Mouse (Mus musculus) layer of hippocampus, postnatal 14 days (tissue): Measurements from ENCODE around the gene Bst1. TPM values are rescaled to one million over a fixed set of nuclear protein-coding genes. Genes with fewer than 3 reads are reported as not detected.

Experiments used
- DNase-seq, 2 experiments: peaks; one replicate each; pipeline ENCODE4 v3.0.0; 2021 to 2022; ENCODE audit warnings: low spot score in 2 of 2, mixed read lengths in 1 of 2
- long read RNA-seq, 2 experiments: library from polyadenylated mRNA; stranded (forward); transcript quantifications; one replicate each; pipeline ENCODE4 v2.0.0; 2021
- total RNA-seq, 2 experiments: library from RNA; stranded (reverse); gene quantifications; 2 replicates each; pipeline ENCODE4 v1.2.3; 2021

The Bst1 gene
- under 1 TPM; 0.17 to 0.28 TPM for total RNA-seq
- long read RNA-seq, experiment 1, result 0 reads
- long read RNA-seq, experiment 2, partial matches to known transcripts, result 0 of 1 reads
- long read RNA-seq, experiment 2, other reads (novel, unspliced or antisense), result 0 of 1 reads

DNA sequence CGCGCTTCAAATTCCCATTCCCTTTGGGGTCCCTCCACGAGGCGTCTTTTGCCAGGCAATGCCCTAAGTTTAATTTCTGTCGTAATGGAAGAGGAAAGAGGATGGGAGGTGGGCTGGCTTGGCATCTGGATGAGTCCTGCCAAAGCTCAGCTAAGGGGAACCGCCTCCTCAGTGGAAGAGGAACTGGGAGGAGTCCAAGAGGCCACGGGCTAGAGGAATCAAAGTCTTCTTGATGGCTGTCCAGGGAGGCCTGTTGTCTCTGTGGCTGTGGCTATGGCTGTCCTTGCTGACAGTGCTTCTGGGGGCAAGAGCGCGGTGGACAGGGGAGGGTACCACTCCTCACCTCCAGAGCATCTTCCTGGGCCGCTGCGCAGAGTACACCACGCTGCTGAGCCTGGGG is at the start of gene Bst1:
TSS of gene Bst1 (plus strand) at position 191 of the 400 bp plus-strand sequence.
- no peak for DNase-seq

DNA sequence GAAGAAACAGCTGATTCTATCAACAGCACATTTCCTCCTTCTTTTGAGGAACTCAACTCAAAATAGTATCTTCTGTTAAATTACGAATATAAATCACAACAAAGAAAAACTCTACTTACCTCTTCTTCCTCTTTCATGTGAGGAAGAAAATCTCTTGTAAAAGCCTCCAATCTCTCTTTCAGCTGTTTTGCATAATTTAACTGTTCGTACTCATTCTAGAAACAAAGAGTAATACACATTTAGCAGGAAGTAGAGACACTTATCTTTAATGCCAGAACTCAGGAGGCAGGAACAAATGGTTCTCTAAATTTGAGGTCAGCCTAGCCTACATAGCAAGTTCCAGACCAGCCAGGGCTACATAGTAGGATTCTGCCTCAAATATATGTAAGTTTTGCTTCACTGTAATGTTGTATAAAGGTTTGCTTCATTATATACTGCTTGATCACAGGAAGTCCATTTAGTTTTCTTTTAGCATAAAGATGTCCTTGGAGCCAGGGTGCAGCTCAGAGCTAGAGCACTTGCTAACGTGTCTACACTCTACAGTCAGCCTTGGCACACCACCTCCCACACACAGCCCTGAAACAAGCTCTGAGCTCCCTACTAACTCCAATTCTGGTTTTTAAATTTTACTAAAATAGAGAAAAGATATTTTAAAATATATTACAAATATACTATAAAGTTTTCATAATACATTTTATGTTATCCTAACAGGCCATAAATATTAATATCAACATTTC is 47.9 kb upstream of the Bst1 start:
- DNase-seq, result no peak

GRCm38 (mm10) chr5:43771555-43771954 is 47.1 kb upstream of the Bst1 start:
- no peak for DNase-seq

- no peak for DNase-seq
Observed at GRCm38 (mm10) chr5:43776407-43776806, 42.3 kb upstream of the Bst1 start.

DNA sequence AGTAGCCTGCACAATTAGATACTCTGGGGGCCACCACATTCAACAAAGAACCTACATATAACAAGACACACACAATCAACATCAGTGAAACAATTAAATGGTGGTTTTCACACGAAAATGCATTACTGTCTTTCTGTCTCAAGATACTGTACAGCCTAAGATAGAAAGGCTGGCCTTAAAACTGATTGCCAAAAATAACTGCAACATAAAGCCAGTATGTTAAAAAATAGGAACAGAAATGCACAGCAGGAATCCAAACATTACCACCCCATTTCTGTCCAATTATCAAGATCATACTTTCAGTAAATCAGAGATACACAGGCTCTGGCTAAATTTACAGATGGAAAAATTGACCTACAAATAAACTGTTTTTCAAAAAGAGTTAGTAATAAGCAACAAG is 41.7 kb upstream of the Bst1 start:
- no peak for DNase-seq

DNA sequence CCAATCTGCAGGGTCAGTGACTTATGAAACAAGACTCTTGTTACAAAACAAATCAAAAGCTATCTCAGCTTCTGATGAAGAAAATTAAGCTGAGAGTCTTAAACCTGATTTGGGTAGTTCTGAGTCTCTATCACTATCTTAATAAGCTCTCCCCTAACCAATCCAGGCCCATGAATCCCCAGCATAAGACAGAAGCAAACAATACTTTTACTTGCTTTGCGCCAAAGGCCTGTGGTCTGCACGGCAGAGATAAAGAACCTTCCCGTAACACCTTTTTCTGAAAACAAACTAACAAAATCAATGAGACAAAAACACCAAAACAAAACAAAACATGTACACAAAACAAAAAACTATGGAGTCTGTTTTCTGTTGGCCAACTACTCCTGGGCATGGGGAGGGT is 40.1 kb upstream of the Bst1 start:
- DNase-seq, result no peak

DNA sequence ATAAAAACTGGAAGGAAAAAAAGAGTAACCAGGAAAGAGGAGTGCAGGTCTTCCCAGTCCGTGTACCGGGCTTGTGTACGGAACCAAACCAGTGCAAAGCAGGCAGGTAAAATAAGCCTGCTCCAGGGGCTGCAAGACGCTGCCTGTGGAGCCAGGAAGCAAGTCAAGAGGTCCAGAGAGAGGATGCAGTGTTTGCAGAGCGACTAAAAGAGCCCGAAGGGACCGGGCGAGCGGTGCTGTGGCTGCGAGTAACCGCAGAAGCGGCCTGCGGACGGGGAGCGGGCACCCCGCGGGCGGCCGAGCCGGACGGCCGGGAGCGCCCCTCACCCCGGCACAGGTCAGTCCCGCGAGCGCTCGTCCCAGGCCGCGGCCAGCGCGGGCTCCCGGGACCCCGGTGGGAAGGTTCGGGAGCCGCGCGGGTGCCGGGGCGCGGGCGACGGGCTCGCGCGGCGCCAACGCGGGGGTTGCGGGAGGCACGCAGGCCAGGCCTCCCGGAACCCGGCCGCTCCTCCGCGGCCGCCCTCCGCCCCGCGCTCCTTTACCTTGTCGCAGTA is 37.2 kb upstream of the Bst1 start:
- DNase-seq, result peak in 1 of 2 experiments; percentile 28

GRCm38 (mm10) chr5:43781977-43782930 is 36.4 kb upstream of the Bst1 start:
- DNase-seq, result peak; percentile 76 to 87

- DNase-seq, result no peak
Observed at GRCm38 (mm10) chr5:43783996-43784395, 34.7 kb upstream of the Bst1 start.

DNA sequence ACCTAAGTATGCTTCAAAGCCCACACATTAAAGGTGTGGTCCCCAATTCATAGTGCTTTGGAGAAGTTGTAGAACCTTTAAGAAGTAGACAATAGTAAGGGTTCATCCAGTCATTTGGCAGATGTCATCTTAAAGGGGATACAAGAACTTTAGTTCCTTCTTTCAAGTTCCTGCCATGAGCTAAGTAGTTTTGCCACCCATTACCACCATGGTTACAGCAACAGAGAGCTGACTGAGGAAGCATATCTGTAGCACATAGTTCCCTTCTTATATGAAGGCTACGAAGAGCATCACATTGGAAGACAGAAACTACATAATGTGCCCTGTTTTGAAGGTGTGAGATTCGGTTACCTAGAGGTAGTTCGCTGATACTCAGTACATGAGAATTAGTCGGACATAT is 32.1 kb upstream of the Bst1 start:
- no peak for DNase-seq

DNA sequence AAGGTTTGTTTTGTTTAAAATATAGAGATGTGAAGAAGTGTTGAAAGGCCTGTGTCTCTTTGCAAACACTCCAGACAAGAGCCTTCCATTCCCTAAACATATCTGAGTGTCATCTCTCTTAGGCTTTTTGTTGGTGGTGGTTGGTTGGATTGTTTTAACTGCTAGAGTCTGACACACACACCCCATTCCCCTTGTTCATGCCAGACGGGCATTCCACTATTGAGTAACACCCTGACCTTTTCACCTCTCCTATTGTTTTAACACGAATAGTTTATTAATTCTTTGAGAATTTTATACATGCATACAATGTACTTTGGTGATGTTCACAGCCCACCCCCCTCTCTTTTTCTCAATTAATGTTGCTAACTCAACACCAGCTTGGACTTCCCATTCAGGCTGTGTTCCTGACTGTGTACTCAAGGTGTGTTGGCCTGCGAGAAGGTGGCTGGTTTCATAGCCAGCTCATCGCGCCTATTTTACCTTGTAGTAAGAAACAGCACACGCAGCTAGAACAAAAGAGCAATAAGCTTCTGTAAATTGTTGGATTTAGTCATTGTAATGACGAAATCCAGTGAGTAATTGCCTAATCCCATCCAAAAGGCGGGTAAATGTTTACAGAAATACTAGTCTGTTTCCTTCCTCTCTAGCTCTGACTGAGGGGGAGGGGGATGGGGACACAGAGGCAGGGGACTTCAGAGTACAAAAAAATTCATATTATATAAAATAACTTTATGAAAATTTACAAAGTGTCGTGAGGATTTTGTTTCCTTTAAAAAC is 30.5 kb upstream of the Bst1 start:
- DNase-seq, result no peak

- no peak for DNase-seq
Observed at GRCm38 (mm10) chr5:43792354-43792753, 26.3 kb upstream of the Bst1 start.

GRCm38 (mm10) chr5:43799530-43799929 is 19.2 kb upstream of the Bst1 start:
- DNase-seq, result no peak

DNA sequence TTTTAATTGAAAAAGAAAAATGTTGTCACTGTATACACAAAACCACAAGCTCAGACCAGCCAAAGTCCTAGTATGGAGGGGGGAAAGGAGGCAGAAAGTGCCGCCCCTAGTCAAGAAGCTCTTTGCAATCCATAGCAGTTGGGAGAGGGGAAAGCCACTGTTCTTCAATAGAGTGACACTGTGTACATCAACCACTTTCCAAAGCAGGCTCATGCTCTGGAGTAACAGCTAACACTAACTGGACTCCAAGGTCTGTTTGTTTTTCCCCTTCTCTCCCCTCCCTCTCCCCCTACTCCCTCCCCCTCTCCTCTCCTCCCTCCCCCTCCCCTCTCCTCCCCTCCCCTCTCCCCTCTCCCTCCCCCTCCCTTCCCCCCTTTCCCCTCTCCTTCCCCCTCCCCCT is 18.0 kb upstream of the Bst1 start:
- no peak for DNase-seq

DNA sequence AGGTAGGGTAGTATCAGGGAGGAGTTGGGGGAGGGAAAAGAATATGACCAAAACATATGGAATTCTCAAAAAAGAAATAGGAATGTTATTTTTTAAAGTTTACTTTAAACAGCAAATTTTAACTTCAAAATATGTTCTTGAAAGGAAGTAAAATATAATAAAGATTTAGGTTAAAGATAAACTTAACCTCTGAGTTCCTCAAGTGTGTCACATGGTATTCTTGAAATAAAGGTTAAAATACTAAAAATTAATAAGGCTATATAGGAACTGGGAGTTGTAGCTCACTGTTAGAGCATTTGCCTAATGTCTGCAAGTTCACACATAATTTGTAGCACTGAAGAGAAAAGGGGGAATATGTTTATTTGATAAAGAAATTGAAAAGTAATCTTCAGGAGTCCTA is 17.4 kb upstream of the Bst1 start:
- DNase-seq, result no peak

DNA sequence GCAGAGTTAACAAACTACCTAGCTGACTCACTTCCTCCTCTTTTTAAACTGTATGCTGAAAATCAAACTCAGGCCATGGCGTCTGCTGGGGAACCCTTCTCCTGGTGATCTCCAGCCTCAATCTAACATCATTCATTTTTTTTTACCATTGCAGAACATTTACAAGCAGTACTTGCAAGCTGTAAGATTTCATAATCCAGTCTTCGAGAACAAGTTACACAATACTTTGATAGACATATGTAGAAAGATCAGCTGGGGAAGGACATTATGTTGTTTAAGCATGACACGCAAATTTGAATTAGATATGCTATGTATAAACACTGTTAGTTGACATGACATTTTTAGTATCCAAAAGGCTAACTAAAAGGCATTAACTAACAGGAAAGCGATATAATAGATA is 16.9 kb upstream of the Bst1 start:
- no peak for DNase-seq

GRCm38 (mm10) chr5:43805401-43805800 is 13.3 kb upstream of the Bst1 start:
- no peak for DNase-seq

GRCm38 (mm10) chr5:43806340-43806739 is 12.3 kb upstream of the Bst1 start:
- no peak for DNase-seq

GRCm38 (mm10) chr5:43806914-43807313 is 11.8 kb upstream of the Bst1 start:
- DNase-seq, result no peak

GRCm38 (mm10) chr5:43807744-43808696 is 10.7 kb upstream of the Bst1 start:
- peak; percentile 81 to 84 for DNase-seq
